Mouse (Mus musculus) liver, embryonic 14.5 days (tissue): ENCODE data around the gene Gxylt2. TPM values are rescaled to one million over a fixed set of nuclear protein-coding genes. Genes with fewer than 3 reads are reported as not detected.
A peak's percentile ranks its signal among the peaks of the same experiment; 100 is the strongest.

Experiments
- ATAC-seq: fragments of 200-750 bp; cut with Nextera tagmentation; 2 replicates; pipeline ENCODE4 v1.8.0; 2017; ENCODE audit warnings: moderate number of reproducible peaks, mild to moderate bottlenecking, moderate library complexity; ENCODE audit not compliant: insufficient read depth
- DNase-seq, 3 experiments: peaks; one replicate each; pipeline ENCODE4 v3.0.0-alpha.2; 2012 to 2013; ENCODE audit warnings: low read depth in 3 of 3, low spot score in 3 of 3
- H3K27ac ChIP-seq: fragments of 300-500 bp; sonication (generic); 2 replicates; pipeline ENCODE4 v1.5.1; 2014; ENCODE audit warnings: moderate library complexity, mild to moderate bottlenecking, control low read depth, inconsistent platforms
- H3K27me3 ChIP-seq: fragments of 300-500 bp; sonication (generic); 2 replicates; pipeline ENCODE4 v1.6.1; 2014; ENCODE audit warnings: mild to moderate bottlenecking, low read length, moderate library complexity; ENCODE audit not compliant: control insufficient read depth, insufficient read depth
- H3K36me3 ChIP-seq: fragments of 300-500 bp; sonication (generic); replicated peaks from 2 replicates; pipeline ENCODE4 v1.6.1; 2014; ENCODE audit warnings: low read depth; ENCODE audit not compliant: control insufficient read depth, insufficient read depth
- H3K4me1 ChIP-seq, 2 experiments: fragments of 200-500 bp in 1 of 2; fragments of 300-500 bp in 1 of 2; sonication (generic) in 1 of 2; replicated peaks; 2 replicates each; pipeline ENCODE4 v1.6.1; 2012 to 2014; ENCODE audit warnings: antibody characterized with exemption in 1 of 2, inconsistent platforms in 1 of 2, low read length in 1 of 2; ENCODE audit not compliant: control insufficient read depth in 2 of 2, insufficient read depth in 2 of 2
- H3K4me2 ChIP-seq: fragments of 300-500 bp; sonication (generic); 2 replicates; pipeline ENCODE4 v1.6.1; 2014; ENCODE audit warnings: low read depth, mild to moderate bottlenecking, control low read depth, moderate library complexity
- H3K4me3 ChIP-seq, 2 experiments: fragments of 200-500 bp in 1 of 2; fragments of 300-500 bp in 1 of 2; sonication (generic) in 1 of 2; 2 replicates each; pipeline ENCODE4 v1.5.1; 2012 to 2014; ENCODE audit warnings: low read depth in 2 of 2, low read length in 2 of 2, mild to moderate bottlenecking in 2 of 2, control low read depth in 1 of 2, inconsistent platforms in 1 of 2, moderate library complexity in 1 of 2; ENCODE audit not compliant: insufficient read depth in 1 of 2
- H3K9ac ChIP-seq: fragments of 300-500 bp; sonication (generic); replicated peaks from 2 replicates; pipeline ENCODE4 v1.6.1; 2014; ENCODE audit warnings: mild to moderate bottlenecking, control low read depth, moderate library complexity
- H3K9me3 ChIP-seq: fragments of 300-500 bp; sonication (generic); 2 replicates; pipeline ENCODE4 v1.6.1; 2016; ENCODE audit warnings: low read length, mixed read lengths; ENCODE audit not compliant: control insufficient read depth
- CTCF ChIP-seq: IDR thresholded peaks from 2 replicates; pipeline ENCODE4 v1.5.1; 2016; ENCODE audit warnings: antibody characterized with exemption, low read depth, control low read depth
- EP300 ChIP-seq: IDR thresholded peaks from 2 replicates; pipeline ENCODE4 v1.6.1; 2016; ENCODE audit warnings: antibody characterized with exemption, low read depth
- WGBS: fragments of 180-500 bp; shearing (Covaris S2); extraction: QIAGEN DNeasy Blood & Tissue Kit; methylation state at CpG from one replicate; pipeline ENCODE4 v1.1.7; 2014; ENCODE audit not compliant: insufficient replicate concordance; 5-methylcytosine and 5-hydroxymethylcytosine counted together
- polyA plus RNA-seq, 2 experiments: library from polyadenylated mRNA; depleted of rRNA in 1 of 2; stranded (reverse) in 1 of 2; unstranded in 1 of 2; fragments of >200 nt; fragmentation: Nextera tagmentation in 1 of 2; extraction: Ambion mirVana in 1 of 2; gene quantifications; 2 replicates each; pipeline versions ENCODE4 v1.2.1 to v1.2.3; 2012 to 2014

Gxylt2 gene
- polyA plus RNA-seq, 2 experiments = 0.04 TPM; not detected in 1

DNA sequence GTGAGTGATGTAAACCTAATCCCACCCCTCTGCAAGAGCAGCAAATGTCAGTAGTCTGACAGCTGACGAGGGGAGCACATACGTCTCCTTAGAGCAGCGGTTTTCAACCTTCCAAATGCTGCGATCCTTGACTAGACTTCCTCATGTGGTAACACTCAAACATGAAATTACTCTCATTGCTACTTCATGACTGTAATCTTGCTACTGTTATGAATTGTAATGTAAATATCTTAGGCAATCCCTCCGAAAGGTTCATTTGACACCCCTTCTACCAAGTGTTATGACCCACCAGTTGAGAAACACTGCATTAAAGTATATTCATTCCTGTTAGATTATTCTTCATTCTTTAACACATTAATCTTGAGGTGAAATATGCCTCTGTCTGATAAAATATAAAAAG lies 142.7 kb downstream of the Gxylt2 start:
- H3K9me3 ChIP-seq = no peaks in the 10 kb centered on the region
- no peak for ATAC-seq
- no peak for DNase-seq
- TF ChIP-seq EP300 (no peak), CTCF (no peak)
- H3K4me3 ChIP-seq = no peak overlapping the region
- no peak overlapping the region for H3K4me2 ChIP-seq
- peaks cover 24% of the 10 kb centered on the region for H3K36me3 ChIP-seq
- WGBS = 79% methylated on average over 5 of the region's 5 CpGs
- no peak overlapping the region for H3K9ac ChIP-seq
- no peaks in the 10 kb centered on the region for H3K27me3 ChIP-seq
- no peak overlapping the region for H3K27ac ChIP-seq
- peaks cover 2 to 8% of the 10 kb centered on the region in 2 experiments; a peak in 2 of 4 replicates for H3K4me1 ChIP-seq

DNA sequence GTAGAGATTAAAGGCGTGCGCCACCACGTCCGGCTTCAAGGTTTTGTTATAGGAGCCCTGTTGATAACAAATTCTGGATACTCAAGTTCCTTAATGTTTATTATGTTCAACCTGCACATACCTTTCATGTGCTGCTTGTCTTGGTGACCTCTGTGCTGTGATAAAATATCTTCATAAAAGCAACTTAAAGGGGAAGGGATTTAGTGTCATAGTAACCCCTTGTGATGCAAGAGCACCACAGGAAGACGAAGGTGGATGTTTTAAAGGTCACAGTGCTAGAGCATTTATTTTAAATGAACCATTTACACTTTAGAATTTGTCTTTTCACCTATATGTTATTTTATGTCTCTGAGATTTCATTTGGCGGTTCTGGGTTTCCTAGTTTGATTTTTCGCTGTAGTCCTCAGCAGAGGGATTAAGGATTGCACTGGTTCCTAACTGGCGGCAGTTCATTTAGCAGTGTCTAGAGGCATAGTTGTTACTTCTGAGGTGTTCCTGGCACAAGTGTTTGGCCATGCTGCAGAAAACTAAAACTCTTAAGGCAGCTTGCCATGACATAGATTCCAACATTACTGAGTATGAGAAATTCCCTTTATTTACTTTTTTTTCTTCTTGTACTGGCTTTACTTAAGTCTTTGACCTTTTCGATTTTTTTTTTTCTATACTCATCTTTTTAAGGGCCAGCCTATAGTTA lies 144.3 kb downstream of the Gxylt2 start:
- Histone ChIP-seq H3K36me3 (peaks cover 15% of the 10 kb centered on the region), H3K4me2 (no peak overlapping the region), H3K27me3 (no peaks in the 10 kb centered on the region), H3K4me3 (no peak overlapping the region), H3K9me3 (no peaks in the 10 kb centered on the region), H3K27ac (no peak overlapping the region), H3K4me1 (peaks cover 2 to 8% of the 10 kb centered on the region in 2 experiments; a peak in 2 of 4 replicates), H3K9ac (no peak overlapping the region)
- 77% methylated on average over 9 of the region's 9 CpGs for WGBS
- no peak for ATAC-seq
- DNase-seq = no peak
- TF ChIP-seq CTCF = no peak
- TF ChIP-seq EP300 = no peak

DNA sequence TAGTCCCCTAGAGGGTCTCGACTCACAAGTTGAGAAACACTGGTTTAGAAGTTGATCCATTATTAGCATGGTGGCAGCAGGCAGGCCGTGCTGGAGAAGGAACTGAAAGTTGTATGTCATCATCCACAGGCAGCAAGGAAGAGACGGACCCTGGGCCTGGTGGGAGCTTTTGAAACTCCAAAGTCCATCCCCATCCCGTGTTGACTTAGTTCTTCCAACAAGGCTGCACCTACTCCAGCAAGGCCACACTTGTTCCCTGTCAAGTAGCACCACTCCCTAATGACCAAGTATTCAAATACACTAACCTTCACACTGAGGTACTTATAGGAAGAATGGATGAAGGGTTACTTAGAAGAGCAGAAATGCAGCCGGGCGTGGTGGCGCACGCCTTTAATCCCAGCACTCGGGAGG lies 146.1 kb downstream of the Gxylt2 start:
- no peak for TF ChIP-seq CTCF
- no peak for TF ChIP-seq EP300
- ATAC-seq = peak; percentile 47; the same call in 1 of the 2 replicates

DNA sequence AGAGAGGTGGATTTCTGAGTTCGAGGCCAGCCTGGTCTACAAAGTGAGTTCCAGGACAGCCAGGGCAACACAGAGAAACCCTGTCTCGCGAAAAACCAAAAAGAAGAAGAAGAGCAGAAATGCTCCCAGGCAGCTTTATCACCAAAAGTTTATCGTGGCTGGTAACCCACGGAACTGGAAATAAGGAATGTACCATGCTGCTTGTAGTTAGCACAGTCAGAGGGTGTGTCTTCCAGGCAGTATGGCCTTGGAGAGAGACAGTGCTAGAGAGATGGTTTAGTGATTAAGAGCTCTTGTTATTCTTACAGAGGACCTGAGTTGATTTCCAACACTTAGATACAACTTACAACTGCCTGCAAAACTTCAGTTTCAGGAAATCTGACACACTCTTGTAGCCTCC lies 146.5 kb downstream of the Gxylt2 start:
- Histone ChIP-seq H3K4me1 (peaks cover 2 to 8% of the 10 kb centered on the region in 2 experiments; a peak in 2 of 4 replicates), H3K36me3 (peaks cover 15% of the 10 kb centered on the region), H3K9me3 (no peaks in the 10 kb centered on the region), H3K4me3 (no peak overlapping the region), H3K9ac (no peak overlapping the region), H3K27ac (no peak overlapping the region), H3K27me3 (no peaks in the 10 kb centered on the region), H3K4me2 (no peak overlapping the region)
- no peak for TF ChIP-seq EP300
- no peak for TF ChIP-seq CTCF
- ATAC-seq (no peak), DNase-seq (no peak)
- 37% methylated on average over 5 of the region's 5 CpGs for WGBS

More for the DNA sequence above, 146.1 kb downstream of the Gxylt2 start:
- Histone ChIP-seq H3K4me3 (no peak overlapping the region), H3K9ac (no peak overlapping the region), H3K27me3 (no peaks in the 10 kb centered on the region), H3K9me3 (no peaks in the 10 kb centered on the region), H3K27ac (no peak overlapping the region), H3K36me3 (peaks cover 18% of the 10 kb centered on the region), H3K4me1 (peaks cover 2 to 8% of the 10 kb centered on the region in 2 experiments; a peak in 2 of 4 replicates), H3K4me2 (no peak overlapping the region; the same call in 1 of the 2 replicates)
- no peak for DNase-seq
- WGBS = 75% methylated on average over 9 of the region's 9 CpGs

Other genes with a start within 250 kb of the Gxylt2 start
- gene Shq1, start 33.6 kb upstream of the Gxylt2 start, polyA plus RNA-seq (2012; rRNA removed) = 5.2 and 5.8 TPM in 2 replicates
- 8.7 and 10.6 TPM in 2 replicates for gene Shq1, start 33.6 kb upstream of the Gxylt2 start, polyA plus RNA-seq (2014; fragmentation: Nextera tagmentation; extraction: Ambion mirVana)
- 7.6 and 13.6 TPM in 2 replicates for gene Ppp4r2, start 128.9 kb downstream of the Gxylt2 start, polyA plus RNA-seq (2012; rRNA removed)
- 10.6 and 12.3 TPM in 2 replicates for gene Ppp4r2, start 128.9 kb downstream of the Gxylt2 start, polyA plus RNA-seq (2014; fragmentation: Nextera tagmentation; extraction: Ambion mirVana)